Mouse (Mus musculus) kidney, adult 2 months (tissue): ENCODE measurements around the gene Pde3a.

Experiments
- CTCF ChIP-seq: fragments of 200-500 bp; conservative IDR thresholded peaks from 2 replicates; pipeline ENCODE4 v1.5.1; 2011; ENCODE audit warnings: low read depth, mild to moderate bottlenecking, control low read depth, low read length, moderate library complexity, mixed read lengths; ENCODE audit not compliant: insufficient read depth, insufficient read length
- POLR2A ChIP-seq: fragments of 200-500 bp; IDR thresholded peaks from one replicate; pipeline ENCODE4 v1.6.1; 2011; ENCODE audit warnings: low read depth, low read length, control low read depth

- no peak for TF ChIP-seq CTCF
- TF ChIP-seq POLR2A: no peak
Observed at GRCm38 (mm10) chr6:141273685-141274084, 24.6 kb downstream of the Pde3a start.
